Mouse (Mus musculus) thymus, adult 2 months (tissue): Measurements from ENCODE around the gene Prdm11.

Experiments used
- CTCF ChIP-seq: fragments of 200-500 bp; IDR thresholded peaks from 2 replicates; pipeline ENCODE4 v1.5.1; 2012; ENCODE audit warnings: mild to moderate bottlenecking, control low read depth, low read length, moderate library complexity, borderline replicate concordance; ENCODE audit not compliant: control insufficient read depth, poor library complexity, insufficient read depth; ENCODE audit errors: extremely low read depth
- POLR2A ChIP-seq: fragments of 200-500 bp; IDR thresholded peaks from 2 replicates; pipeline ENCODE4 v1.6.1; 2012; ENCODE audit warnings: mild to moderate bottlenecking, low read length, control low read depth, moderate library complexity; ENCODE audit not compliant: control insufficient read depth, poor library complexity, insufficient read depth; ENCODE audit errors: extremely low read depth

DNA sequence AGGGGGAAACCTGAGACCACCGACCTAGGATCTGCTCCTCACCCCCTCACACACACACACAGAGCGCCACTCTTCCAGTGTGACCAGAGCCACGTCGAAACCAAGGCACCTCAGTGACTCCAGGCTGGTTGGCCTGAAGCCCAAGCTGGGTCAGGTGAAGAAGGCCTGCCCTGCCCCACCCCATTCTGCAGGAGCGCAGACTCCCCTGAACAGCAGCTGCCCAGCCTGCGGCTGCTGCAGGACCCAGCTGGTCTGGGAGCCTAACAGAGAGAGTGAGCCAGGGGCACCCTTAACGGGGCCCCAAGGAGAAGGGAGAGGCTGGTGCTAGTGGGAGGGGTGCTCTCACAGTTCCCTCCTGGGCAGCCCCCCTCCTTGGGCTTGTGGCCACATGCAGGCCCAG lies 10.3 kb downstream of the Prdm11 start:
- no peak for TF ChIP-seq CTCF
- no peak for TF ChIP-seq POLR2A
